Mouse (Mus musculus): Measurements from ENCODE around the gene Rab32.
"Not testable (repeated sequence)": the region's sequence is repeated elsewhere in the genome, so short reads cannot be mapped to it uniquely, and the experiment has no call there.

Rab32 gene

GRCm38 (mm10) chr10:10557570-10558336 is at the start of gene Rab32:
TSS of gene Rab32 (minus strand) at chr10:10558265.
- DNase-seq = peak; percentile 92 to 94

- no peak for DNase-seq
Measured at GRCm38 (mm10) chr10:10600771-10601170, 42.7 kb upstream of the Rab32 start.

GRCm38 (mm10) chr10:10597495-10597894 is 39.4 kb upstream of the Rab32 start:
- DNase-seq = not testable (repeated sequence)

GRCm38 (mm10) chr10:10580811-10581210 is 22.7 kb upstream of the Rab32 start:
- DNase-seq = no peak

- no peak for DNase-seq
Measured at GRCm38 (mm10) chr10:10579821-10580220, 21.8 kb upstream of the Rab32 start.

GRCm38 (mm10) chr10:10558337-10558711 is 259 bp upstream of the Rab32 start:
- DNase-seq = no peak

- peak; percentile 23 to 41 for DNase-seq
Measured at GRCm38 (mm10) chr10:10557085-10557484, 980 bp downstream of the Rab32 start.

- DNase-seq = no peak
Measured at GRCm38 (mm10) chr10:10555676-10556075, 2.4 kb downstream of the Rab32 start.

- no peak for DNase-seq
Measured at GRCm38 (mm10) chr10:10555221-10555620, 2.8 kb downstream of the Rab32 start.

GRCm38 (mm10) chr10:10550134-10550533 is 7.9 kb downstream of the Rab32 start:
- DNase-seq = no peak

GRCm38 (mm10) chr10:10546623-10547022 is 11.4 kb downstream of the Rab32 start:
- no peak for DNase-seq

GRCm38 (mm10) chr10:10544955-10545354 is 13.1 kb downstream of the Rab32 start:
- DNase-seq = no peak
